Mouse (Mus musculus) layer of hippocampus, adult 11-12 months (tissue): ENCODE measurements at regions not wholly inside any gene's neighbourhood (a gene's known extent, or its start where the extent isn't known, plus 50 kb on each side); places are given as distances from the start of the nearest gene placed in this dataset.

Experiments used
- DNase-seq: peaks from one replicate; pipeline ENCODE4 v3.0.0; 2022; ENCODE audit warnings: low spot score

- no peak for DNase-seq
These were observed 397.0 kb upstream of the Klf4 start for GRCm38 (mm10) chr4:55929141-55929782.

DNA sequence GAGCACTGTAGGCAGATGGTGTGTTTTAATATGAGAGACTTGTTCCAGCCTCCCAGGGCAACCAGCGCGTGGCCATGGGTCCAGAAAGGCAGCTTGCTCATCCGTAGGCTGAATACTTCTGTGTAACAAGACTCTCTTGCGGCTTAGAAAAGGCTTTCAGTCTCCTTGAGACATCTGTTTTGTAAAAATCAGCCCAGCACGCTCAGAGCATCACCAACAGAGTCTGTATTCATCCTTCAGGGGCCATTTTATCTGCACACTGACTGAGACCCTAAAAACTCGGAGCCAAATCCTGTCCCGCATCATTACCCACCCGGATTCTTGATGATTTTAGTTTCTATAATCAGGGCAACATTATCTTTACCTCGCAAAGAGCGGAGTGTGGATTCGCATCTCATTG lies 396.4 kb upstream of the Klf4 start:
- DNase-seq, result no peak

DNA sequence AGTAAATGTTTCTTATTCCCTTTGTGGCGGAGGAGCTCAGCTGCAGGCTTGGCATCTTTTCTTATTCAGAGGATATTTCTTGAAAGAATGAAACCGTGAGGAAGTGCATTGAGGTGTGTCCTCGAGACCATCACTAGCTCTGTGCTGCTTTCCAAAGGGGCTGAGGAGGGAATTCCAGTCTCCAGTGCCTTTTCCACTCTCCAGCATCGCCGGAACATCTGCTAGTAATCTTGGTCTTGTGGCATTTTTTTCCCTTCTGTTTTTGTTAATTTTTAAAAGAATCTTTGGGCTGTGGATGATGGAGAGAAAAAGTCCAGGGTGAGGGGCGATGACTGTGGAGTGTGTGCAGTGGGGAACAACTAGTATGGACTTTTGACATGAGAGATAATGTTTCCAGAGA lies 395.9 kb upstream of the Klf4 start:
- DNase-seq, result no peak

DNA sequence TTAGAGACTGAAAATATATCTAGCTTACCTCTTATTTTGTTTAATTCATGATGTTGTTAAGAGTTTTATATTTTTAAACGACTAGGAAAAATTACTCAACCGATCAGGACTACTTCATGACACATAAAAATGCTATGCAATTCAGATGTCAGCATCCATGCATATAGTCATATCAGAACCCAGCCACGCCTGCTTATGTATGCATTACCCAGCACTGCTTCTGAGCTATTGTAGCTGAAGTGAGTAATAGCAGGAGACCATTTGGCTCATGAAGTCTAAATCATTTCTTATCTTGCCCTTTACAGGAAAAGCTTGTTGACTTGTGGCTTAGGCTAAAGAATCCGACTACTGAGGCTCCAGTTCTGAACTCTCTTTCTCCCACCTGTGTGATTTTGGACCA lies 395.1 kb upstream of the Klf4 start:
- no peak for DNase-seq

GRCm38 (mm10) chr4:55924974-55925373 lies 392.7 kb upstream of the Klf4 start:
- no peak for DNase-seq

DNA sequence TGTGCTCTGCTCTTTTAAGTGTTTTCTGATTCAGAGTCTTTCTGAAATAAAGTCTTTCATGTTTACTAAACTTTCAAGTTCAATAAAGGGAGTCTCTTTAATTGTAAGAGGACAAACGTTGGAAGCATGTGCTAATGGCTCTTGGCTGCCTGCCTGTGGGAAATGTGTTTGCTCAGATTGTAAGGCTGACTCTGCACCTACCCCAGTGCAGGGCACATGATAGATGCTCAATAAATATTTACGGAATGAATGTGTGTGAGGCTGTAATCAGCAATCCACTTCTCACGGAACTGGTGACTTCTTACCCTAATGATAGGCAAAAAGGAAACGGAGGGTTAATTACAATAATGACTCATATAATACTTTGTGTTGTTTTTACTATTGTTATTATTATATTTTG lies 389.0 kb upstream of the Klf4 start:
- DNase-seq, result no peak

DNA sequence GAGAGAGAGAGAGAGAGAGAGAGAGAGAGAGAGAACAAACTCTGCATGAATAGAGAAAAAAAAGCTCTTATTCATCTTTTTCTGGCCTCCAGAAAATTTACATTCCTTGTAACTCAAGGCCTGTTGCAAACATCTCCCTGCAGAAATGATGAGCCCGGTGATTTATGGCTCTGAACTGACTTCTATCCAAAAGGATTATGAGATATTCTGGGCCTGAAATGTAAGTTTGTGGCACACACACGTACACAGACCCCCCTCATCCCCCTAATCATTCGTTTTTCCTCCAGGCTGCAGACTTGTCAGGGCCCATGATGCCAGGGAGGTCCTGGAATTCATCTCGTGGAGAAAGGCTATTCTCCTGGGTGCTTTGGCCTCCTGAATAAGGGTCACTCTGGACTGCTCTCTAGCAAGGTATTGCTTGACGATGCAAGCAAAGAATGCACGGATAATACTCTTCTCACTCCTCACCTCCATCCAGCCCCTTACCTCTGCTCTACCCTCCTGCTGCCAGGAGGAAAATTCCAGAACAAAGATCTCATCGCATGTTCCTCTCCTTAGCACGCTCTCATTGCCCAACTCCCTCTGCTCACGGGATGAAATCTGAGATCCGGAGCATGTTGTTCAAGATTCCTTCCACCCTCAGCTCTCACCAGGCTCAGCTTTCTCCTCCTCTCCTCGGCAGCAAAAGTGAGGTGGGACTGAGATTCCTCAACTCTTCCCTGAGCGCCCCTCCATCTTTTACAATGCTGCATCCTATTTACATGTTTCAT lies 362.0 kb upstream of the Klf4 start:
- no peak for DNase-seq

DNA sequence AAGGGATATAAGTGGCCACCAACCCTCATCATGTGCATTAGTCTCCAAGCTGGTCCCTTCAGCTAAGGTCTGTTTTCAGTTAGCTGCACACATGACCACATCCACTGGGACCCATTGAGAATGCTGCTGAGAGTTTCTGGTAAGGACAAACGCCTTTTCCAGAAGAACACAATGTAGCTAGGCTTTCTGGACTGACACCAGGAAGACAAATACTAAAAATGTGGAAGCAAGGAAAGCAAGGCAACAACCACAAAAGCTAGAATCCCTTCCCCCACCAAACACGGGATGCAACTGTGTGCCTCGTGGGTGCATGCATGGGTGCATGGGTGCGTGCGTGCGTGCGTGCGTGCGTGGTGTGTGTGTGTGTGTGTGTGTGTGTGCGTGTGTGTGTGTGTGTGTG lies 359.4 kb upstream of the Klf4 start:
- DNase-seq, result no peak

- DNase-seq, result no peak
These were observed 355.3 kb upstream of the Klf4 start for GRCm38 (mm10) chr4:55887581-55887980.

- no peak for DNase-seq
These were observed 350.3 kb upstream of the Klf4 start for GRCm38 (mm10) chr4:55882541-55882940.

- DNase-seq, result peak; percentile 9
These were observed 343.0 kb upstream of the Klf4 start for GRCm38 (mm10) chr4:55875304-55875703.

DNA sequence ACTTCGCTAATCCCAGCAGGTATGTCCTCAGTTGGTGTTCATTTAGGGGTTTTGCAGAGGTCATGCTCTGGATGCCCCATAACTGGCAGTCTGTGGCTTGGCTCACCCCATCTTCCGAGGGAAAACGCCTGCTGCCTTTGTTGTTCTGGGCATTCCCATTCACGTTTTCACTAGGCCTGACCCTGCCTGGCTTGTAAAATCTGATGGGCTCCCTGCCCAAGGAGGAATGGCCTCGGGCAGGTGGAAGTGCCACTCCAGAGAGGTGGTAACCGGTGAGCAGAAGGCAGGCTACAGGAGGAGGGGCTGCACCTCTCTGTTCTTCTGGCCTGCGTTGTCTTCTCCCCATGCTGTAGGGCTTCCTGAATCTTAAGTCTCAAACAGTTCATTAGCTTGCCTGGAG lies 342.6 kb upstream of the Klf4 start:
- no peak for DNase-seq

DNA sequence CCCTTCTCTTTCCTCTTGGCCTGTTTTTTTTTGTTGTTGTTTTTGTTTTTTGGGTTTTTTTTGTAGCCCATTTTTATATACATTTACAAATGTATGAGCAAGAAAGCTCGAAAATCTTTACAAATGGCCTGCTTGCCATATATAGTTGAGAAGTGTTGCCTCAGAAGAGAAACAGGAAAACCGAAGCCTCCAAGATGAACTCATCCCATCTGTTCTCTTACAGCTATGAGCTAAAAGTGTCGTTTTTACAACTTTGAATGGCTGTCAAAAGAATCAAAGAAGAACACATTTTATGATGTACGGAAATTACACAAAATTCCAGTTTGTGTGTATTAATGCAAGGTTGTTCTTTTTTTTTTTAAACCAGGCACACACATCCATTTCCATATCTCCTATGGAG lies 342.0 kb upstream of the Klf4 start:
- DNase-seq, result no peak

DNA sequence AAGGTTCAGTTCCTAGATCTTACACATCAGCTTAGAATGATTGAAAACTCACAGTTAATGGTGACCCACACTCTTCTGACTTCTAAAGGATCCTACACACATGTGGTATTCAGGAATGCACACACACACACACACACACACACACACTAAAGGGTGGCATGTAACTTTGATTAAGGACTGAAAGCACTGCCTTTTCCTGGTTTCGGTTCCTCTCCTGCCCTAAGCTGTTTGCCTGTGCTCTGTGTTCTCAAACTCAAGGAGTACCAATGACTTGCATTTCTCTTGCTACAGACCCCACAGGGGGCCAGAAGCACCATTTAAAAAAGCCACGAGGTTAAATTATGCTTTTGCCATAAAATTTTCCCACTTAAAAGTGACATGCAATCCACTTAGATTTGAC lies 327.8 kb upstream of the Klf4 start:
- no peak for DNase-seq

DNA sequence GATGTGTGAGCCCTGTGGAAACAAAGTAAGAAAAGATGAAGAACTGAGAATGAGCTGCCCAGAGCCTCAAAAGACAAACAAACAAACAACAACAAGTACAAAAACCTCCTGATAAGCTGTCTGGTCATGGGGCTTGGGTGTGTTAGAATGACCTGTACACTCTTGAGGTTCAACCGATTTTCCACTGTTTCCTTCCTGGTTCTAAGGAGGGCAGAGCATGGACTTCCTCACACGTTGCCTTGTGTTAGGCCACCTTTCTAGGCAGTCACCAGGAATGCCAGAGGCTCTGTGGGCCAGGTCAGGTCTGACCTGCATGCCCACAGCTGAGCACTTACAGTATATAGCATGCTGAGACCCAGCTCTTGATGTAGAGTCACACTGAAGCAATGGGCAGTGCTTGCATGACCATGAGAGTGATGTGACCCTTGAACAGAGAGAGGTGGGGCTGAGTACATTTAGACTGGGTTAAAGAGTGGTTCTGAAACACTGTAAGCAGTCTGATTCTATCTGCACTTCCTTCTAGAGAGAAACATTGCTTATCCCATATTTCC lies 327.0 kb upstream of the Klf4 start:
- DNase-seq, result no peak

DNA sequence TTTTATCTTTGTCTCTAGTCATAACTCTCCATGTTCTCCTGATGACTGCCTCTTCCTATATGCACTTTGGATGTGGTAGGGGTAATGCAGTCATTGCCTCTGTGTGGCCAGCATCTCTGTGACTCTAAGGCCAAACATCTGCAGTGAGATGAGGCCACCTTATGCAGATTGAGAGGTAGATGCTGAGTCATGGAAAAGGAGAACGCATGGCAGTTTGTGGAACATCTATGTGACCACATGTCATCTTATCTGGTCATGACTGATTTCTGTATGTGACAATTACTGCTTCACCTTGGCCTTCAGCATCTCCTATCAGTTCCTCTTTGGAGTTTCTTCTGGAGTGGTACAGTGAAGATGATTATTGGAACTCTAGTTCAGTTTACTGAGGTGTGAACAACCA lies 319.2 kb upstream of the Klf4 start:
- no peak for DNase-seq

GRCm38 (mm10) chr4:55851027-55851426 lies 318.8 kb upstream of the Klf4 start:
- no peak for DNase-seq

DNA sequence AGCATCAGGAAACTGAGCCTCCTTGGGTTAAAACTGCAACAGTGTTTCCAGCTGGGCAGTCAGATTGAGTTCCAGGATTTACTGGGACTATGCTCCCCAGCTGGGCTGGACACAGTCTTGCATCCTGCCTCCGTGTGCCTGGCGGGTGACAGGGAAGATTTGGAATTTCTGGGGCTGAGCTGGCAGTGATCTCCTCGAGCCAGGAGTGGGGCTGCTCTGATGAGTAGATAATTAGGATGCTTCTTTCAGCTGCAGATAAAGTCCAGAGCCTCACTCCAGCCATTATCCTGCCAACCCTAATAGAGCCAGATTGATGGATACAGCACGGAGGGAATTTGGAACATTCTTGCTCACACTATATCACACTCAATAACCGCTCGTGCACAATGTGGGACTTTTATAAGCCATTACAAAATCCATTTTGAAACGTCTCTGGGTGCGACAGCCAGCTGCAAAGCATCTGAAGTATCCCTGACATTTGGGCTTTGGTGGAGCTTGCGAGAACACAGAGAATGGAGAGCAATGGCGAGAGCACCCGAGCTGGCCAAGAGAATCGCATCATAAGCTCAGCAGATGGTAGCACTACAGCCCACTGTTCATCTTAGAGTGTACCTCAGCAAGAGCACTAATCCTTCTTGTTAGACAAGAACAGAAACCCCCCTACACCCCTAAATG lies 311.6 kb upstream of the Klf4 start:
- no peak for DNase-seq

GRCm38 (mm10) chr4:55838568-55838967 lies 306.3 kb upstream of the Klf4 start:
- DNase-seq, result no peak

GRCm38 (mm10) chr4:55824047-55824760 lies 291.9 kb upstream of the Klf4 start:
- peak; percentile 26 for DNase-seq

DNA sequence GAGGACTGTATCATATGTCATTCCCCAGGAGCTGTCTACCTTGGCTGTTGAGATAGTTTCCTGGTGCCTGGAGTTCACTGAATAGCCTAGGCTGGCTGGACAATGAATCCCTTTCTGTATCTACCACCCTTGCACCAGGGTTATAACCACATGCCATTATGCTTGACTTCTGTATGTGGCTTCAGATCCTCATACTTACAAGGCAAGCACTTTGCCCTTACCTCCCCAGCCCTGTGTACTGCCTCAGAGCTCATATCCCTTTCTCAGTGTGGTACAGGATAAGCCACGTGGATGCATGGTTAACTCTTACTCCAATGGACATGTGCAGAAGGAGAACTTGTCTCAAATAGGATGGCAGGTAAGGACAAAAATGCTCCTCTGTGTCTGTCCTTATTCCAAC lies 291.3 kb upstream of the Klf4 start:
- no peak for DNase-seq

DNA sequence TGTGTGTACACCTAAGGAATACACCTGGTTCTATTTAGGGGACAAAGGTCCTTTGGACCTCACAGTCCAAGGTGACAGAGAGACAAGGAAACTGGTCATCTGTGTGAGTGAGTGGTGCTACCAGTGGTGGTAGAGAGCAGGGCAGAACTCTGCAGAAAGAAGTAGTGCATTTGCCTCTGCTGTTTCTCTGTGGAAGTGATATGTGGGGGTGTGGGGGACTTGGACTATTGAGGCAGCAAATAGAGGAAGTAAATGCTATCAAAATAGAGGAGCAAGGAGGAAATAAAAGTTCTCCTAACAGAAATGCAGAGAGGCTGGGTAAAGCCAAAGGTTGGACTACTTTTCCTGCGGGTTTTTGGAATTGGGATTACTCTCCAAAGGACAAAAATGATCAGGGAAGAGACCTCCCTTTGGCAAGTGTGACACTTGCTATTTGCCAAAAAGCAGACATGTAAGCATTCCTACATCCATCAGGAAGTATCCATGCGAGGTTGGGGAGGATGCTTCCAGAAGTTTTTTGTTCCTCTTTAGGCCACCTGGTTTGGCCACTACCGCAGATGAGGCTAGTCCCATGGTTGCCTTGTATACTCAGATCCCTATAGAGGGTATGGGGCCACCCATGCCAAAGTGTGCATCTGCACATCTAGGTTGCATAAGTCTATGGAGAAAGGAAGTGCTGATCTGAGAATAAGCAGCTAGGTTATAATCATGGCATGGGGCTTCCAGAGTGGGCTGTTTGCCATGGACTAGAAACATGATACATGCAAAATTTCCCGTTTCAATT lies 285.0 kb upstream of the Klf4 start:
- no peak for DNase-seq
